Mouse (Mus musculus) neural tube, embryonic 11.5 days (tissue): ENCODE measurements around the gene Higd1b. TPM values are rescaled to one million over a fixed set of nuclear protein-coding genes. Genes with fewer than 3 reads are reported as not detected.
A peak's percentile ranks its signal among the peaks of the same experiment; 100 is the strongest.

Source experiments
- ATAC-seq: fragments of 200-750 bp; cut with Nextera tagmentation; 2 replicates; pipeline ENCODE4 v1.8.0; 2017; ENCODE audit warnings: moderate number of reproducible peaks, mild to moderate bottlenecking, moderate TSS enrichment, moderate library complexity; ENCODE audit not compliant: insufficient read depth, low FRiP score, low TSS enrichment
- DNase-seq: peaks from one replicate; pipeline ENCODE4 v3.0.0-alpha.2; 2015; ENCODE audit warnings: low spot score
- H3K27ac ChIP-seq: fragments of 300-500 bp; sonication (generic); 2 replicates; pipeline ENCODE4 v1.5.1; 2014; ENCODE audit warnings: low read depth, mild to moderate bottlenecking, low read length
- H3K27me3 ChIP-seq: fragments of 300-500 bp; sonication (generic); 2 replicates; pipeline ENCODE4 v1.6.1; 2014; ENCODE audit warnings: mild to moderate bottlenecking, low read length, mixed read lengths; ENCODE audit not compliant: control insufficient read depth, insufficient read depth
- H3K36me3 ChIP-seq: fragments of 300-500 bp; sonication (generic); 2 replicates; pipeline ENCODE4 v1.6.1; 2014; ENCODE audit warnings: mild to moderate bottlenecking, low read length, moderate library complexity, mixed read lengths; ENCODE audit not compliant: control insufficient read depth, insufficient read depth
- H3K4me1 ChIP-seq: fragments of 300-500 bp; sonication (generic); 2 replicates; pipeline ENCODE4 v1.6.1; 2014; ENCODE audit warnings: low read length, mixed read lengths; ENCODE audit not compliant: control insufficient read depth, insufficient read depth
- H3K4me2 ChIP-seq: fragments of 300-500 bp; sonication (generic); 2 replicates; pipeline ENCODE4 v1.6.1; 2014; ENCODE audit warnings: low read depth, mild to moderate bottlenecking, moderate library complexity
- H3K4me3 ChIP-seq: fragments of 300-500 bp; sonication (generic); 2 replicates; pipeline ENCODE4 v1.5.1; 2014; ENCODE audit warnings: low read depth, low read length
- H3K9ac ChIP-seq: fragments of 300-500 bp; sonication (generic); 2 replicates; pipeline ENCODE4 v1.6.1; 2014; ENCODE audit warnings: mild to moderate bottlenecking, low read length
- H3K9me3 ChIP-seq: fragments of 300-500 bp; sonication (generic); 2 replicates; pipeline ENCODE4 v1.6.1; 2016; ENCODE audit warnings: low read length; ENCODE audit not compliant: control insufficient read depth
- WGBS: fragments of 180-500 bp; shearing (Covaris S2); extraction: QIAGEN DNeasy Blood & Tissue Kit; methylation state at CpG from one replicate; pipeline ENCODE4 v1.1.7; 2014; 5-methylcytosine and 5-hydroxymethylcytosine counted together
- polyA plus RNA-seq: library from polyadenylated mRNA; unstranded; fragments of >200 nt; fragmentation: Nextera tagmentation; extraction: Ambion mirVana; gene quantifications from 2 replicates; pipeline ENCODE4 v1.2.1, GENCODE M21; 2014

Higd1b gene
- polyA plus RNA-seq, 1 experiment from 2014 or later: not detected

DNA sequence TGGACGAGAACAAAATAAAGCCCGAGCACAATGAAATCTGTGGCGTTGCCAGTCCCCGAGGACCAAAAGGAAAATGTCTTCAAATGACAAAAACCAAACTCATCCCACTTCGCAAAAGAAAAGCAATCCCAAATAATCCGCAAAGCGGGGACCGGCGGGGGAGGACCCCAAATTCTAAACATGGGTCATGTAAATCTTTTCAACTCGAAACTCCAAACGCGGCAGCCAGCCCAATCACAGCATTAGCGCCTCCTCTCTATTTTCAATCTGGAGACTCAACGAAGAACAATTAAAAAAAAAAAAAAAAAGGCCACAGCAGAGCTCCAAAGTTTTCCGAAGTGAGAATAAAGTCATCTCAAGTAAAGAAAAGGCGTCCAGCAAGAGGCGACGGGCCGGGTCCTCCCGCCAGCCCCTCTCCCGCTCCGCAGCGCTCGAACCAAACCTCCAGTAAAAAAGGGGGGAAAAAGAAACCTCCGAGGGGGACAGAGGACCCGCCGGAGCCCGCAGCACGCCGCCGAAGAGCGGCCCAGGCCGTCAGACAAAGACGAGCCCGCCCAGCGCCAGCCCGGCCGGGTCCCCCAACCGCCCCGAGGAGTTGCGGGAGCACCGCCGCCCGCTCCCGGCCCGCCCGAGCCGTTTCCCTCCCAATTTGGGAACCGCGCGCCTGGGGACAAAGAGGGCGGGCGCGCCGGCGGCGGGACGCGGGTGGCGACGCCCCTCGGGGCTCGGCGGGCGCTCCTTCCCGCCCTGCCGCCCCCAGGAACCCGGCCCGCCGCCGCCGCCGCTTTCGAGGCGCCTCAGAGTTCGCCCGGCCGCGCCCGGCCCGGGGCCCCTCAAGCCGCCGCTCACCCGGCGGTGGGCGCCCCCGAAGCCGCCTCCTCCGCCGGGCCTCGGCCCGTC, 17.3 kb upstream of the Higd1b start:
- DNase-seq (peak; percentile 59), ATAC-seq (peak; percentile 66)
- H3K9me3 ChIP-seq: no peaks in the 10 kb centered on the region
- WGBS: under 1% methylated on average over 71 of the region's 92 CpGs
- no peaks in the 10 kb centered on the region for H3K27me3 ChIP-seq
- peak overlapping the region; percentile 97 for H3K9ac ChIP-seq
- peaks cover 8% of the 10 kb centered on the region; the same call in 1 of the 2 replicates for H3K4me1 ChIP-seq
- H3K27ac ChIP-seq: peak overlapping the region; percentile 97
- H3K4me3 ChIP-seq: peak overlapping the region; percentile 94
- H3K4me2 ChIP-seq: peak overlapping the region; percentile 55
- no peaks in the 10 kb centered on the region for H3K36me3 ChIP-seq

DNA sequence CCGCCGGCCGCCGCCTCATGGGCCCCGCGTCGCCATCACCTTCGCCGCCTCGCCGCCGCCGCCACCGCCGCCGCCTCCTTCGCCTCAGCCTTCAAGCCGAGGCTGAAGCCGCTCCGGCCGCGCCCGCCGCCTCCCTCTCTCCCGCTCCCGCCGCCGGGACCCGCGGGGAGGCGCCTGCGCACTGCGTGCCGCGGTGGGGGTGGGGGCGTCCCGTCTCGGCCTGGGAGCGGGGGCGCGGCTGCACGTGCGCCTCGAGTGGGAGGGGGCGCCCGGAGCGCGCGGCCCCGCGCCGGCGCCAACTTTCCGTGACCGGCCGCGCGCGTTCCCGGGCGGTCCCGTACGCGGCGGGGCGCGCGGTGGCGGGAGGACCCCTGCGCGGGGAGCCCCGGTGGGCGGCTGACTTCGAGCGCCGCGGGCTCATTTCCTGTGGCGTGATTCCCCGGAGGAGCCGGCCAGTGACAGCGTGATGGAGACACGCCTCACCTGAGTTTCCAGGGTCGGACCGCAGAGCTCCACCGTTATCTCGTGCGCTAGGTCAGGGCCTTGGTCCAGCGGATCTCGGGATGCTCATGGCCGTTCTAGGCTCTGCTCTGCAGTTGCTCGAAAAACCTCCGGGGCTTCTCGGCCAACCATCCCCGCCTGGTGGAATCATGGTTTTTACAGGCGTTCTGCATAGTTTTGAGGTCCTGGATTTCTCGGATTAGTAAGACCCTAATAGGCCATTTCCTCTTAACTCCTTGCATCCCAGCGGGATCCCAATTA, 16.4 kb upstream of the Higd1b start, which contains the start of gene Gjc1:
Gene Gjc1, minus strand, starts transcription at position 680 of the 762 bp plus-strand sequence.
- peak within 1 kb of the TSS; percentile 97 for H3K27ac ChIP-seq
- peak; percentile 83 for DNase-seq
- peaks cover 8% of the 10 kb centered on the region; the same call in 1 of the 2 replicates for H3K4me1 ChIP-seq
- H3K36me3 ChIP-seq: no peaks in the 10 kb centered on the region
- under 1% methylated on average over 66 of the region's 97 CpGs for whole genome bisulfite sequencing
- H3K27me3 ChIP-seq: no peaks in the 10 kb centered on the region
- peak within 1 kb of the TSS; percentile 55 for H3K4me2 ChIP-seq
- peak; percentile 73; the same call in 1 of the 2 replicates for ATAC-seq
- no peaks in the 10 kb centered on the region for H3K9me3 ChIP-seq
- peak within 1 kb of the TSS; percentile 97 for H3K9ac ChIP-seq
- H3K4me3 ChIP-seq: peak within 1 kb of the TSS; percentile 94

DNA sequence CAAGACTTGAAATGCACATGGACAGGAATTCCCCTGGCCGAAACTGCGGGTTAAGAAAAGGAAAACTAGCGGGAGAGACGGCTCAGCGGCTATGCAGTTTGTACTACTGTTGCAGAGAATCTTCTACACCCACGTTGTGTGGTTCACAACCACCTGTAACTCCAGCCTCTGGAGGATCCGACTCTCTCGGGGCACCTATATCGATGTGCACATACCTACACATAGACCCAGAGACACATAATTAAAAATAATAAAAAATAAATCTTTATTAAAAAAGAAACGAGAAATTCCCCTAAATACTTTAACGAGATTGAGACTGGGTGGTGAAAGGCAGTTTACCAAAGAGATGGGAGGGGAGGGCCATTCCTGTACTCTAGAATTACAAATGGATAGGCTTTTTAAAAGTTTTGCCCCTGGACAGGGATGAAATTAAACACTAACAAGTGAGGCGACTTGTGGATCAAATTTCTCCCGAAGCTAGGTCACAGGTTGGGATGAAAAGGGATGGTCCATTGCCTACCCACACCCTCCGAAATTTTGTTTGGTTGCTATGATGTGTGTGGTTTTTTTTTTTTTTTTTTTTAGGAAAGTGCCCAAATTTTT, 15.8 kb upstream of the Higd1b start:
- WGBS: 7% methylated on average over 14 of the region's 14 CpGs
- DNase-seq: no peak
- H3K9ac ChIP-seq: no peak overlapping the region
- no peaks in the 10 kb centered on the region for H3K36me3 ChIP-seq
- H3K9me3 ChIP-seq: no peaks in the 10 kb centered on the region
- ATAC-seq: no peak
- H3K4me2 ChIP-seq: peak overlapping the region; percentile 55
- H3K27ac ChIP-seq: no peak overlapping the region
- H3K4me1 ChIP-seq: peaks cover 8% of the 10 kb centered on the region; the same call in 1 of the 2 replicates
- peak overlapping the region; percentile 94 for H3K4me3 ChIP-seq
- no peaks in the 10 kb centered on the region for H3K27me3 ChIP-seq

- DNase-seq (no peak), ATAC-seq (no peak)
- 11% methylated on average over 3 of the region's 3 CpGs for WGBS
- Histone ChIP-seq H3K4me1 (peaks cover 8% of the 10 kb centered on the region; the same call in 1 of the 2 replicates), H3K9me3 (no peaks in the 10 kb centered on the region), H3K27ac (no peak overlapping the region), H3K4me2 (no peak overlapping the region), H3K27me3 (no peaks in the 10 kb centered on the region), H3K36me3 (no peaks in the 10 kb centered on the region), H3K9ac (no peak overlapping the region), H3K4me3 (no peak overlapping the region)
Measured at GRCm38 (mm10) chr11:102820432-102820831, 15.2 kb upstream of the Higd1b start.

GRCm38 (mm10) chr11:102821231-102821630, 14.4 kb upstream of the Higd1b start:
- Histone ChIP-seq H3K4me1 (peaks cover 8% of the 10 kb centered on the region; the same call in 1 of the 2 replicates), H3K27me3 (no peaks in the 10 kb centered on the region), H3K27ac (no peak overlapping the region), H3K9ac (no peak overlapping the region), H3K9me3 (no peaks in the 10 kb centered on the region), H3K4me2 (no peak overlapping the region), H3K4me3 (no peak overlapping the region), H3K36me3 (no peaks in the 10 kb centered on the region)
- WGBS: 62% methylated on average over 6 of the region's 6 CpGs
- ATAC-seq (no peak), DNase-seq (no peak)

- Histone ChIP-seq H3K27me3 (no peaks in the 10 kb centered on the region), H3K4me3 (no peak overlapping the region), H3K9me3 (no peaks in the 10 kb centered on the region), H3K36me3 (no peaks in the 10 kb centered on the region), H3K9ac (no peak overlapping the region), H3K4me1 (no peaks in the 10 kb centered on the region), H3K27ac (no peak overlapping the region), H3K4me2 (no peak overlapping the region)
- 61% methylated on average over 2 of the region's 2 CpGs for WGBS
- DNase-seq: no peak
- ATAC-seq: no peak
Measured at GRCm38 (mm10) chr11:102826476-102826875, 9.2 kb upstream of the Higd1b start.

- Histone ChIP-seq H3K36me3 (no peaks in the 10 kb centered on the region), H3K27ac (no peak overlapping the region), H3K4me2 (no peak overlapping the region), H3K9me3 (no peaks in the 10 kb centered on the region), H3K4me3 (no peak overlapping the region), H3K27me3 (no peaks in the 10 kb centered on the region), H3K4me1 (no peaks in the 10 kb centered on the region), H3K9ac (no peak overlapping the region)
- ATAC-seq: no peak
- WGBS: 58% methylated on average over 4 of the region's 4 CpGs
- DNase-seq: no peak
Measured at GRCm38 (mm10) chr11:102827097-102827496, 8.6 kb upstream of the Higd1b start.

DNA sequence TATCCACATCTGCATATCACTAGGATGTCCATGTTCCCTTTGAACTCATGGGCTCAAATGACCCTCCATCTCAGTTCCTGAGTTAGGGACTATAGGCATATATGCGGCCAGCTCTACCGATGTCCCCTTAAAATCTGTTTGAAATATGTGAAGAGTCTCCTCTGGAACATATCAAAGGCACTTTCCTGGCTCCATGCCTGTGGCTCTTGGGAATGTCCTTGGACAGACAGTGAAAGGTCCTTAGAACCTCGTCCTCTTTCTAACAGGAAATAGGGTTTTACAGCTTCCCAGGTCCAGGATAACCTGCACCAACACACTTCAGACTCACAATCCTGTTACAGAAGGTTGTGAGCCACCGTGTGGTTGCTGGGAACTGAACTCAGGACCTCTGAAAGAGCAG, 5.4 kb upstream of the Higd1b start:
- 74% methylated on average over 4 of the region's 4 CpGs for WGBS
- no peaks in the 10 kb centered on the region for H3K27me3 ChIP-seq
- DNase-seq: no peak
- no peaks in the 10 kb centered on the region for H3K4me1 ChIP-seq
- ATAC-seq: no peak
- H3K4me3 ChIP-seq: no peak overlapping the region
- no peak overlapping the region for H3K4me2 ChIP-seq
- no peaks in the 10 kb centered on the region for H3K36me3 ChIP-seq
- H3K27ac ChIP-seq: no peak overlapping the region
- H3K9ac ChIP-seq: no peak overlapping the region
- H3K9me3 ChIP-seq: no peaks in the 10 kb centered on the region
